In genomic region chr15:80088637-80089036, GRCm38 (mm10) we compare ENCODE assay signal across 9 mouse cellular contexts. TPM values are rescaled to one million over a fixed set of nuclear protein-coding genes. Genes with fewer than 3 reads are reported as not detected.
DNase-seq lines count a peak whose midpoint lies in the region; ATAC-seq and TF ChIP-seq lines count a peak whose summit lies in the region.
"Had no signal": no experiment of that assay in that cellular context is flagged by ENCODE, and none has a peak within 500 bp of the region (broad histone marks: within the 10 kb centered on the region; RNA-seq: fewer than 3 reads in every experiment).

No protein-coding gene starts in this region.

- no peak for TF ChIP-seq POLR2A in liver, adult 2 months (IDR thresholded peaks at IDR 0.05; ENCODE audit: extremely low read depth, insufficient read depth, low read length)

- H3K27me3 ChIP-seq in liver, adult 2 months (ENCODE audit: control insufficient read depth, insufficient read depth, low read length) = peaks cover 4% of the 10 kb centered on the region; the same call in 1 of the 2 replicates

- H3K79me2 ChIP-seq in liver, adult 2 months (ENCODE audit: control insufficient read depth, insufficient read depth, low read length) = no peaks in the 10 kb centered on the region

- peak; percentile 38; the same call in 1 of the 2 replicates for ATAC-seq in frontal cortex, adult (ENCODE audit: low TSS enrichment)

- peaks cover 2% of the 10 kb centered on the region; the same call in 1 of the 2 replicates for H3K4me1 ChIP-seq in liver, adult 2 months (ENCODE audit: control insufficient read depth, insufficient read depth, low read length)

- DNase-seq in urinary bladder, adult 18-20 months (ENCODE audit: low spot score in 2 of 2) = peak; percentile 71 to 75
- DNase-seq in urinary bladder, adult 2 months (ENCODE audit: low spot score) = no peak
- DNase-seq in c-Kit-positive CD71-positive TER-119-positive erythroid progenitor cells, embryonic 14.5 days (ENCODE audit: low spot score) = peak; percentile 96
- peak; percentile 97 for DNase-seq in kidney, adult 9 months
- peak; percentile 61 for DNase-seq in liver, adult 2 months (ENCODE audit: extremely low read depth, low read depth, low spot score)
- DNase-seq in ovary, postnatal 10 days (ENCODE audit: low spot score) = peak; percentile 68
- peak; percentile 94 for DNase-seq in thymus, postnatal 0 days (ENCODE audit: low spot score)

- H3K4me3 ChIP-seq in liver, adult 2 months (ENCODE audit: insufficient read depth, low read depth, low read length) = no peak overlapping the region
- H3K4me3 ChIP-seq: heart, embryonic 15.5 days had no signal

- H3K9ac ChIP-seq in liver, adult 2 months (ENCODE audit: low read depth, low read length) = no peak overlapping the region
- H3K9ac ChIP-seq: heart, embryonic 15.5 days had no signal

- H3K36me3 ChIP-seq in liver, adult 2 months (ENCODE audit: control insufficient read depth, insufficient read depth, low read length) = no peaks in the 10 kb centered on the region
- H3K36me3 ChIP-seq: heart, embryonic 15.5 days had no signal

- 58% methylated on average over 4 of the region's 4 CpGs for WGBS in liver, adult 2 months

- no peak overlapping the region for H3K27ac ChIP-seq in liver, adult 2 months (replicated peaks; ENCODE audit: insufficient read depth, low read depth, low read length)
- H3K27ac ChIP-seq: heart, embryonic 15.5 days had no signal

- TF ChIP-seq CTCF in liver, adult 2 months (IDR thresholded peaks at IDR 0.05; ENCODE audit: low read depth, low read length) = peak; percentile 86

RNA-seq across cellular contexts. Expression of gene Syngr1, which starts 2.5 kb away (rescaled TPM):
- 54.2 and 62.1 TPM in 2 replicates for polyA plus RNA-seq in urinary bladder, adult 2 months (2012; rRNA removed)
- 0.28 and 0.47 TPM in 2 replicates for total RNA-seq in liver, adult 2 months (2014; rRNA removed)
- 1.2 and 1.6 TPM in 2 replicates for polyA plus RNA-seq in liver, adult 2 months (2012; rRNA removed)
- polyA plus RNA-seq in thymus, postnatal 0 days (2015; fragmentation: Nextera tagmentation; extraction: Ambion mirVana) = 74.1 and 74.5 TPM in 2 replicates

RNA-seq across cellular contexts. Expression of gene Rpl3, which starts 3.0 kb away (rescaled TPM):
- 1,075 and 1,270 TPM in 2 replicates for polyA plus RNA-seq in urinary bladder, adult 2 months (2012; rRNA removed)
- 399 and 467 TPM in 2 replicates for total RNA-seq in liver, adult 2 months (2014; rRNA removed)
- 304 and 375 TPM in 2 replicates for polyA plus RNA-seq in liver, adult 2 months (2012; rRNA removed)
- 1,085 and 1,101 TPM in 2 replicates for polyA plus RNA-seq in thymus, postnatal 0 days (2015; fragmentation: Nextera tagmentation; extraction: Ambion mirVana)

RNA-seq across cellular contexts. Expression of gene Tab1, which starts 44.3 kb away (rescaled TPM):
- 33.5 and 36.7 TPM in 2 replicates for polyA plus RNA-seq in urinary bladder, adult 2 months (2012; rRNA removed)
- 4.1 and 4.3 TPM in 2 replicates for total RNA-seq in liver, adult 2 months (2014; rRNA removed)
- 5.0 and 5.1 TPM in 2 replicates for polyA plus RNA-seq in liver, adult 2 months (2012; rRNA removed)
- polyA plus RNA-seq in thymus, postnatal 0 days (2015; fragmentation: Nextera tagmentation; extraction: Ambion mirVana) = 37.3 and 38.2 TPM in 2 replicates

Comparison
In these comparisons a context has a peak if more than half of its experiments do, and no peak if none do; other contexts are left out.
1. RNA of gene Syngr1, which starts 2.5 kb away (polyA plus RNA-seq): 74.1 to 74.5 TPM in thymus, postnatal 0 days and 54.2 to 62.1 TPM in urinary bladder, adult 2 months; 1.2 to 1.6 TPM in liver, adult 2 months; every median in the first group is over 10 times any median in the second.